Mouse (Mus musculus): Measurements from ENCODE around the gene Rnase4. TPM values are rescaled to one million over a fixed set of nuclear protein-coding genes. Genes with fewer than 3 reads are reported as not detected.

Rnase4 gene
- polyA plus RNA-seq, 1 experiment from 2014 or later = 16.1 TPM

Other genes starting within 250 kb of the Rnase4 start
- gene Tep1, start 220.5 kb upstream of the Rnase4 start, polyA plus RNA-seq (2015; fragmentation: Nextera tagmentation; extraction: Ambion mirVana) = 3.2 and 3.4 TPM in 2 replicates
- gene Klhl33, start 193.6 kb upstream of the Rnase4 start, polyA plus RNA-seq (2015; fragmentation: Nextera tagmentation; extraction: Ambion mirVana) = 0.88 and 1.2 TPM in 2 replicates
- 122 and 125 TPM in 2 replicates for gene Osgep, start 166.2 kb upstream of the Rnase4 start, polyA plus RNA-seq (2015; fragmentation: Nextera tagmentation; extraction: Ambion mirVana)
- gene Apex1, start 166.1 kb upstream of the Rnase4 start, polyA plus RNA-seq (2015; fragmentation: Nextera tagmentation; extraction: Ambion mirVana) = 215 and 219 TPM in 2 replicates
- 90.2 and 103 TPM in 2 replicates for gene Pip4p1, start 160.2 kb upstream of the Rnase4 start, polyA plus RNA-seq (2015; fragmentation: Nextera tagmentation; extraction: Ambion mirVana)
- gene Pnp, start 160.0 kb upstream of the Rnase4 start, polyA plus RNA-seq (2015; fragmentation: Nextera tagmentation; extraction: Ambion mirVana) = 25.8 and 27.4 TPM in 2 replicates
- 2.7 TPM in 1 of 2 replicates, not detected in the other for gene Gm49342, start 146.6 kb upstream of the Rnase4 start, polyA plus RNA-seq (2015; fragmentation: Nextera tagmentation; extraction: Ambion mirVana)
- gene Pnp2, start 135.1 kb upstream of the Rnase4 start, polyA plus RNA-seq (2015; fragmentation: Nextera tagmentation; extraction: Ambion mirVana) = not detected in 2 replicates
- gene Rnase10, start 83.3 kb upstream of the Rnase4 start, polyA plus RNA-seq (2015; fragmentation: Nextera tagmentation; extraction: Ambion mirVana) = not detected in 2 replicates
- gene Rnase9, start 49.2 kb upstream of the Rnase4 start, polyA plus RNA-seq (2015; fragmentation: Nextera tagmentation; extraction: Ambion mirVana) = not detected in 2 replicates
- not detected in 2 replicates for gene Rnase11, start 40.9 kb upstream of the Rnase4 start, polyA plus RNA-seq (2015; fragmentation: Nextera tagmentation; extraction: Ambion mirVana)
- gene Rnase12, start 33.4 kb upstream of the Rnase4 start, polyA plus RNA-seq (2015; fragmentation: Nextera tagmentation; extraction: Ambion mirVana) = not detected in 2 replicates
- gene Olfr750, start 16.6 kb upstream of the Rnase4 start, polyA plus RNA-seq (2015; fragmentation: Nextera tagmentation; extraction: Ambion mirVana) = not detected in 2 replicates
- 3.7 and 3.9 TPM in 2 replicates for gene Ang, start 73 bp downstream of the Rnase4 start, polyA plus RNA-seq (2015; fragmentation: Nextera tagmentation; extraction: Ambion mirVana)
- gene Eddm3b, start 23.3 kb downstream of the Rnase4 start, polyA plus RNA-seq (2015; fragmentation: Nextera tagmentation; extraction: Ambion mirVana) = not detected in 2 replicates
- gene Rnase6, start 32.8 kb downstream of the Rnase4 start, polyA plus RNA-seq (2015; fragmentation: Nextera tagmentation; extraction: Ambion mirVana) = 0.24 and 0.29 TPM in 2 replicates
- 0.73 TPM in 1 of 2 replicates, not detected in the other for gene Rnase1, start 55.7 kb downstream of the Rnase4 start, polyA plus RNA-seq (2015; fragmentation: Nextera tagmentation; extraction: Ambion mirVana)
- not detected in 2 replicates for gene Rnase2b, start 71.2 kb downstream of the Rnase4 start, polyA plus RNA-seq (2015; fragmentation: Nextera tagmentation; extraction: Ambion mirVana)
- not detected in 2 replicates for gene Ang2, start 108.1 kb downstream of the Rnase4 start, polyA plus RNA-seq (2015; fragmentation: Nextera tagmentation; extraction: Ambion mirVana)
- gene Ear14, start 112.3 kb downstream of the Rnase4 start, polyA plus RNA-seq (2015; fragmentation: Nextera tagmentation; extraction: Ambion mirVana) = not detected in 2 replicates
- not detected in 2 replicates for gene Rnase2a, start 165.0 kb downstream of the Rnase4 start, polyA plus RNA-seq (2015; fragmentation: Nextera tagmentation; extraction: Ambion mirVana)